Mouse (Mus musculus): ENCODE data around the gene 1700013F07Rik. TPM values are rescaled to one million over a fixed set of nuclear protein-coding genes. Genes with fewer than 3 reads are reported as not detected.
"Not testable (repeated sequence)": the region's sequence is repeated elsewhere in the genome, so short reads cannot be mapped to it uniquely, and the experiment has no call there.

Gene 1700013F07Rik
- total RNA-seq, 2 experiments from 2014 or later: 1.4 to 1.8 TPM

- intact Hi-C loops (cut with DNase I): no loop called here
- DNase-seq (ENCODE audit: low spot score in 2 of 2): peak; percentile 92 to 93
Observed at GRCm38 (mm10) chr3:108536517-108537260, 2.7 kb downstream of the 1700013F07Rik start, which contains the start of gene 5330417C22Rik. Gene 5330417C22Rik, minus strand, starts transcription at chr3:108536536.

- peak; percentile 92 to 94 for DNase-seq (ENCODE audit: low spot score in 2 of 2)
- intact Hi-C loops (cut with DNase I): no loop called here
Observed at GRCm38 (mm10) chr3:108537303-108537702, 3.4 kb downstream of the 1700013F07Rik start.

GRCm38 (mm10) chr3:108542299-108542698 is 8.3 kb downstream of the 1700013F07Rik start:
- no peak for DNase-seq (ENCODE audit: low spot score in 2 of 2)
- intact Hi-C loops (cut with DNase I): no loop called here

GRCm38 (mm10) chr3:108554111-108554561 is 20.2 kb downstream of the 1700013F07Rik start:
- DNase-seq (ENCODE audit: low spot score in 2 of 2): peak in 1 of 2 experiments; percentile 39
- intact Hi-C loops (cut with DNase I): no loop called here

- peak; percentile 96 to 97 for DNase-seq (ENCODE audit: low spot score in 2 of 2)
- intact Hi-C loops (cut with DNase I): no loop called here
Observed at GRCm38 (mm10) chr3:108554587-108555312, 20.8 kb downstream of the 1700013F07Rik start.

GRCm38 (mm10) chr3:108557888-108558287 is 23.9 kb downstream of the 1700013F07Rik start:
- intact Hi-C loops (cut with DNase I): no loop called here
- no peak for DNase-seq (ENCODE audit: low spot score in 2 of 2)

GRCm38 (mm10) chr3:108562133-108562730 is 28.3 kb downstream of the 1700013F07Rik start, which contains the start of gene Tmem167b:
Gene Tmem167b, minus strand, starts transcription at chr3:108562466.
- intact Hi-C loops (cut with DNase I): loop anchor here (5.0 kb wide), 1 partner anchor 160 kb away; no protein-coding TSS in a partner anchor

GRCm38 (mm10) chr3:108562777-108563271 is 28.9 kb downstream of the 1700013F07Rik start:
- intact Hi-C loops (cut with DNase I): loop anchor here (5.0 kb wide), 1 partner anchor 161 kb away; no protein-coding TSS in a partner anchor
- DNase-seq (ENCODE audit: low spot score in 2 of 2): peak in 1 of 2 experiments; percentile 43

More at GRCm38 (mm10) chr3:108562133-108562730, 28.3 kb downstream of the 1700013F07Rik start, which contains the start of gene Tmem167b:
- peak; percentile 98 for DNase-seq (ENCODE audit: low spot score in 2 of 2)

GRCm38 (mm10) chr3:108563309-108563708 is 29.4 kb downstream of the 1700013F07Rik start:
- DNase-seq (ENCODE audit: low spot score in 2 of 2): peak; percentile 85 to 86
- intact Hi-C loops (cut with DNase I): loop anchor here (5.0 kb wide), 1 partner anchor 161 kb away; no protein-coding TSS in a partner anchor

GRCm38 (mm10) chr3:108567990-108568877 is 34.3 kb downstream of the 1700013F07Rik start:
- peak; percentile 26 to 66 for DNase-seq (ENCODE audit: low spot score in 2 of 2)
- intact Hi-C loops (cut with DNase I): no loop called here

GRCm38 (mm10) chr3:108569636-108570035 is 35.7 kb downstream of the 1700013F07Rik start:
- intact Hi-C loops (cut with DNase I); DNase-seq (ENCODE audit: low spot score in 2 of 2): not testable (repeated sequence)

- no peak for DNase-seq (ENCODE audit: low spot score in 2 of 2)
- intact Hi-C loops (cut with DNase I): no loop called here
Observed at GRCm38 (mm10) chr3:108570813-108571212, 36.9 kb downstream of the 1700013F07Rik start.

- intact Hi-C loops (cut with DNase I): no loop called here
- peak; percentile 97 to 98 for DNase-seq (ENCODE audit: low spot score in 2 of 2)
Observed at GRCm38 (mm10) chr3:108571443-108572294, 37.7 kb downstream of the 1700013F07Rik start, which contains the start of gene Taf13. Gene Taf13, plus strand, starts transcription at chr3:108571698.

- intact Hi-C loops (cut with DNase I): no loop called here
- DNase-seq (ENCODE audit: low spot score in 2 of 2): no peak
Observed at GRCm38 (mm10) chr3:108572309-108573010, 38.5 kb downstream of the 1700013F07Rik start.

GRCm38 (mm10) chr3:108574018-108574417 is 40.1 kb downstream of the 1700013F07Rik start:
- DNase-seq (ENCODE audit: low spot score in 2 of 2): no peak
- intact Hi-C loops (cut with DNase I): no loop called here

- no peak for DNase-seq (ENCODE audit: low spot score in 2 of 2)
- intact Hi-C loops (cut with DNase I): no loop called here
Observed at GRCm38 (mm10) chr3:108584580-108584979, 50.6 kb downstream of the 1700013F07Rik start.

GRCm38 (mm10) chr3:108588446-108588845 is 54.5 kb downstream of the 1700013F07Rik start:
- intact Hi-C loops (cut with DNase I): no loop called here
- no peak for DNase-seq (ENCODE audit: low spot score in 2 of 2)
